Mouse (Mus musculus) brain, embryonic 14.5 days (tissue): ENCODE data around the gene Pkp3.

Experiments used
- CTCF ChIP-seq: fragments of 200-500 bp; IDR thresholded peaks from 2 replicates; pipeline ENCODE4 v1.5.1; 2012; ENCODE audit warnings: inconsistent platforms, mild to moderate bottlenecking, moderate library complexity, borderline replicate concordance; ENCODE audit not compliant: insufficient read depth, insufficient read length; ENCODE audit errors: extremely low read depth
- POLR2A ChIP-seq: fragments of 200-500 bp; IDR thresholded peaks from 2 replicates; pipeline ENCODE4 v1.6.1; 2012; ENCODE audit warnings: mild to moderate bottlenecking, inconsistent platforms, borderline replicate concordance; ENCODE audit not compliant: poor library complexity, insufficient read depth, insufficient read length, severe bottlenecking; ENCODE audit errors: extremely low read depth

- TF ChIP-seq CTCF (no peak), POLR2A (peak; percentile 16; the same call in 1 of the 2 replicates)
Observed at GRCm38 (mm10) chr7:141047581-141048225, 30.3 kb upstream of the Pkp3 start.
